Mouse (Mus musculus): ENCODE results near the gene Trmt13. TPM values are rescaled to one million over a fixed set of nuclear protein-coding genes. Genes with fewer than 3 reads are reported as not detected.
"Not testable (repeated sequence)": the region's sequence is repeated elsewhere in the genome, so short reads cannot be mapped to it uniquely, and the experiment has no call there.

Gene Trmt13
- polyA plus RNA-seq, 1 experiment from 2014 or later = 29.3 TPM

DNA sequence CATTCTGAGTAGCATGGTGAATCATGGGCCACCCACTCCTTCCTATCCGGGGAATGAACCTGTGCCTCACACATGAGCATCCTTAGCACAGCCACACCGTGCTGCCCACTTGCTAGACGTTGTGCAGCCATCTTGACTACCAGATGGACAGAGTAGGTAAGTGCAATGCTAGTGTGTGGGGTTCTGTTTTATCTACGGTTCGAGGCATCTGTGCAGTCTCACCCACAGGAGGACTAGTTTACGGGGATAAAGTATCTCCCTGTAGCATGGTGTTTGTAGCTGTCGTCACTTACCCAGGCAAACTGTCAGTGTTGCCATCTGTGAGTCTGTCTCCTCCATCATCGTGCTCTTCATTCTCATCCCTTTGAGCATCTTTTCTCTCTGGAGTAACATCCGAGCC lies 32.2 kb downstream of the Trmt13 start:
- H3K27ac ChIP-seq (ENCODE audit: low read length) = no peak overlapping the region
- H3K36me3 ChIP-seq (ENCODE audit: control insufficient read depth, insufficient read depth, low read length) = peaks cover 15% of the 10 kb centered on the region
- H3K4me2 ChIP-seq (ENCODE audit: low read length) = no peak overlapping the region
- H3K9me3 ChIP-seq (replicated peaks; ENCODE audit: control insufficient read depth, low read length, poor library complexity, severe bottlenecking) = no peaks in the 10 kb centered on the region
- WGBS = 99% methylated on average over 9 of the region's 9 CpGs
- H3K4me3 ChIP-seq (ENCODE audit: low read depth, low read length) = no peak overlapping the region
- H3K4me1 ChIP-seq (ENCODE audit: control insufficient read depth, insufficient read depth, low read length) = no peaks in the 10 kb centered on the region
- no peaks in the 10 kb centered on the region for H3K27me3 ChIP-seq (ENCODE audit: control insufficient read depth, insufficient read depth, low read depth, low read length)
- no peak overlapping the region for H3K9ac ChIP-seq (ENCODE audit: low read depth, low read length)
- ATAC-seq = no peak

DNA sequence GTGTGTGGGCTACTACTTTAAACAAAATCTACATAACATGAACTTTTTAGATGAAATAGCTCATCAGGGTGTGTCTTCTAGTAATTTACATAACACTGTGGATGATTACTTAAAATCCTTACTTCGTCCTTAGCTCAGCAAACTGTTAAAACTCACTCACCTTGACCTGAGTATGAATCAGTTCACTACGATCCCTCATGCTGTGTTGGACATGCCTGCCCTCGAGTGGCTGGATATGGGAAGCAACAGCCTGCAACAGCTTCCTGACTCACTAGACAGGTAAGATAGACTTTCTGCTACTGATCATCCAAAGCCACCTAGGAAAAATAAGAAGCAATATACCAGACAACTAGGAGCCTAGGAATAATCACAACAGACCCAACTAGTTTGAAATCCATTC lies 37.1 kb downstream of the Trmt13 start:
- Histone ChIP-seq H3K9ac (ENCODE audit: low read depth, low read length) (no peak overlapping the region), H3K36me3 (ENCODE audit: control insufficient read depth, insufficient read depth, low read length) (peaks cover 3% of the 10 kb centered on the region), H3K27ac (ENCODE audit: low read length) (no peak overlapping the region), H3K27me3 (ENCODE audit: control insufficient read depth, insufficient read depth, low read depth, low read length) (no peaks in the 10 kb centered on the region), H3K4me3 (ENCODE audit: low read depth, low read length) (no peak overlapping the region), H3K4me1 (ENCODE audit: control insufficient read depth, insufficient read depth, low read length) (no peaks in the 10 kb centered on the region), H3K9me3 (replicated peaks; ENCODE audit: control insufficient read depth, low read length, poor library complexity, severe bottlenecking) (no peaks in the 10 kb centered on the region), H3K4me2 (ENCODE audit: low read length) (no peak overlapping the region)
- ATAC-seq = no peak
- WGBS = 62% methylated on average over 3 of the region's 3 CpGs

DNA sequence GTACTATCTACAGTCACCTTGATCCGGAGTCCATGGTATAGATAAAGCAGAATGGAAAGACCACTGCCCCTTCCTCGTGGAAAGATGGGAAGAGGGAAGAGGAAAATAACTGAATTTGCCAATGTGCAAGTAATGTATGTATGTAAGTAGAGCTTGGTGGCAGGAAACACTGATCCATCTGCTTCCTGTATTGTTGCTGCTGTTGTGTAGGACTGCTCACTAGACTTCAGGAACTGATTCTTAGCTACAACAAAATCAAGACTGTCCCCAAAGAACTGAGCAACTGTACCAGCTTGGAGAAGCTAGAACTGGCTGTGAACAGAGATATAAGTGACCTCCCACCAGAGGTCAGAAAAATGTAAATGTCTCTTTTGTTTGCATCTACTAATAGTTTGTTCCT lies 43.8 kb downstream of the Trmt13 start:
- Histone ChIP-seq H3K27me3 (ENCODE audit: control insufficient read depth, insufficient read depth, low read depth, low read length) (no peaks in the 10 kb centered on the region), H3K4me2 (ENCODE audit: low read length) (no peak overlapping the region), H3K9ac (ENCODE audit: low read depth, low read length) (no peak overlapping the region), H3K4me1 (ENCODE audit: control insufficient read depth, insufficient read depth, low read length) (no peaks in the 10 kb centered on the region), H3K36me3 (ENCODE audit: control insufficient read depth, insufficient read depth, low read length) (no peaks in the 10 kb centered on the region), H3K27ac (ENCODE audit: low read length) (no peak overlapping the region), H3K9me3 (replicated peaks; ENCODE audit: control insufficient read depth, low read length, poor library complexity, severe bottlenecking) (no peaks in the 10 kb centered on the region), H3K4me3 (ENCODE audit: low read depth, low read length) (no peak overlapping the region)
- no peak for ATAC-seq
- WGBS = 84% methylated on average over 2 of the region's 2 CpGs

DNA sequence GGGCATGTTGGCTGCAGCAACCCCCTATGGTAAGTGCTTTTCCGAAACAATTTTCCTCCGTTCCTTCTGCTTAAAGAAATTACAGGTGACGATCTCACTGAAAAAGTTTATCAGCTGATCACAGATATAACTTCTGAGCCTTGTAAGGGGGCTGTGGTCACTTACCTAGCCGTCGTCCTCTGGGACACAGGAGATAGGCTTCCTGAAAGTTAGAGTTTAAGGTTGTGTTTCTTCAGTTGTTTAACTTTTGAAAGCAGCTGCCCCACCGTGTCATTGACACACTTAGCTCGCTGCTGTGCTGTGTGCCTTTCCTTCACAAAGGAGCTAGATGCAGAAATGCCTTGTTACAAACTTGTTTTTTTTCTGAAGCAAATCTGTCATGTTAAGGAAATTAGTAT lies 51.3 kb downstream of the Trmt13 start:
- no peaks in the 10 kb centered on the region for H3K4me1 ChIP-seq (ENCODE audit: control insufficient read depth, insufficient read depth, low read length)
- no peak overlapping the region for H3K4me3 ChIP-seq (ENCODE audit: low read depth, low read length)
- WGBS = 82% methylated on average over 7 of the region's 7 CpGs
- H3K36me3 ChIP-seq (ENCODE audit: control insufficient read depth, insufficient read depth, low read length) = no peaks in the 10 kb centered on the region
- no peak for ATAC-seq
- H3K9me3 ChIP-seq (replicated peaks; ENCODE audit: control insufficient read depth, low read length, poor library complexity, severe bottlenecking) = no peaks in the 10 kb centered on the region
- no peaks in the 10 kb centered on the region for H3K27me3 ChIP-seq (ENCODE audit: control insufficient read depth, insufficient read depth, low read depth, low read length)
- no peak overlapping the region for H3K9ac ChIP-seq (ENCODE audit: low read depth, low read length)
- no peak overlapping the region for H3K27ac ChIP-seq (ENCODE audit: low read length)
- no peak overlapping the region for H3K4me2 ChIP-seq (ENCODE audit: low read length)

DNA sequence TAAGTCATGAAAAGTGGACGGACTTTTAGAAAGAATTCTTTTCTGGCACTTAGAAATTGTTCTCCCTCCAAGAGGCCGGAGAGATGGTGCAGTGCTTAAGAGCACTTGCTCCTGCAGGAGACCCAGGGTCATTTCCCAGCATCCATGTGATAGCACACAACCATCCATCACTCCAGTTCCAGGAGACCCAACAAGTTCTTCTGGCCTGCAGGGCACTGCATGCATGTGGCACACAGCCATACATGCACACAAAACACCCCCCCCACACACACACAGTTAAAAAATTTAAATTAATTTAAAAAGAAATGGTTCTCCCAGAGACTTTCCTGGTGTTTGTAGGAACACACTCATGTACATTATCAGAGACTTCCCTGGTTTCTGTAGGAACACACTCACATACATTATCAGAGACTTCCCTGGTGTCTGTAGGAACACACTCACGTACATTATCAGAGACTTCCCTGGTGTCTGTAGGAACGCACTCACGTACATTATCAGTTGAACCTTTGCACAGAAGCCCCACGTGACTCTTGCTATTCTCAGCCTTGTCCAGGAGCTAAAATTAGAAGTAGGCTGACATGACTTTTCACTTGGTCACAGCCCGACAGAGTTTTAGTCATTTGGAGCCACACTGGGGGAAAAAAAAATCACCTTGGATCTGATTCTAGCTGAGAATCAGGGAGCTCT lies 51.8 kb downstream of the Trmt13 start, which contains the start of gene Lrrc39:
Gene Lrrc39, plus strand, starts transcription at position 566 of the 687 bp plus-strand sequence.
- Histone ChIP-seq H3K9me3 (replicated peaks; ENCODE audit: control insufficient read depth, low read length, poor library complexity, severe bottlenecking) (no peaks in the 10 kb centered on the region), H3K36me3 (ENCODE audit: control insufficient read depth, insufficient read depth, low read length) (no peaks in the 10 kb centered on the region), H3K9ac (ENCODE audit: low read depth, low read length) (no peak within 1 kb of the TSS), H3K27ac (ENCODE audit: low read length) (no peak within 1 kb of the TSS), H3K4me1 (ENCODE audit: control insufficient read depth, insufficient read depth, low read length) (no peaks in the 10 kb centered on the region), H3K27me3 (ENCODE audit: control insufficient read depth, insufficient read depth, low read depth, low read length) (no peaks in the 10 kb centered on the region), H3K4me2 (ENCODE audit: low read length) (no peak within 1 kb of the TSS), H3K4me3 (ENCODE audit: low read depth, low read length) (no peak within 1 kb of the TSS)
- no peak for ATAC-seq
- WGBS = 89% methylated on average over 7 of the region's 7 CpGs

DNA sequence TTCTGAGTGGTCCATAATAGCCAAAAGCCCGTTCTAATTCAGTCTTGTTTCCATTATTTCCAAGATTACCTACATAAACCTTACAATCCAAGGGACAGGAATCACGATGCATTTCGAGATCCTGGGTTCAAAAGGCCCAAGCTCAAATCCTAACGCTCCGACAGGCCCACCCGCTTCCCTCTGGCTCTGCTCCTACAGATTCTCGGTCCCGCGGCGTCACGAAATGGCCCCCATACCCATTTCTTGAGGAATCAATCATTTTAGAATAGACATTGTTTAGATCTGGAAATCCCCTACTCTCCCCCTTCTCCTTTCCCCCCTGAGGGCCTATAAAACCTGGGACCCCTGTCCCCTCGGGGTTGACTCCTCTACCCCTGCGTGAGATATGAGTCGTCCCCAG lies 53.1 kb downstream of the Trmt13 start:
- H3K4me2 ChIP-seq (ENCODE audit: low read length); ATAC-seq; H3K4me3 ChIP-seq (ENCODE audit: low read depth, low read length); H3K9me3 ChIP-seq (replicated peaks; ENCODE audit: control insufficient read depth, low read length, poor library complexity, severe bottlenecking); H3K27ac ChIP-seq (ENCODE audit: low read length); H3K27me3 ChIP-seq (ENCODE audit: control insufficient read depth, insufficient read depth, low read depth, low read length); H3K36me3 ChIP-seq (ENCODE audit: control insufficient read depth, insufficient read depth, low read length); H3K4me1 ChIP-seq (ENCODE audit: control insufficient read depth, insufficient read depth, low read length); H3K9ac ChIP-seq (ENCODE audit: low read depth, low read length): not testable (repeated sequence)
- WGBS = 98% methylated on average over 13 of the region's 14 CpGs

DNA sequence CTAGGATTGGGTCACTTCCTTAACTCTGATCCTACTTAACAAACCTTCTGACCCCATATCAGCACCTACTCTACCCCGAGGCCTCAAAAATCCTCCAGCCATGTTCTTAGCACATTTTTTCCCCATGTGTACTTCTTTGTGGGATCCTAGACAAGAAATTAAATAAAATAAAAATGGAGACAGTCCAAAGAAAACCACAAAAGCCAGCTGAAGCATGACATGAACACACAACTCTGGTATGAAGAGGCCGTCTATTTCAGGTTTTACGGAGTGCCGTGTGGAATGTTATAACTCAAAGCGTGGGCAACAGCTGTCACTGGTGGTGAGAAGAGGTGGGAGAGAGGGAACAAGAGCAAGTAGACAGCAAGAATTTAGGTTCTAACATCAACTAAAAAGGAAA lies 63.0 kb downstream of the Trmt13 start:
- no peaks in the 10 kb centered on the region for H3K27me3 ChIP-seq (ENCODE audit: control insufficient read depth, insufficient read depth, low read depth, low read length)
- no peak overlapping the region for H3K4me2 ChIP-seq (ENCODE audit: low read length)
- 0 out of 2 replicates have a peak, but pooled peaks cover 2% of the 10 kb centered on the region for H3K36me3 ChIP-seq (ENCODE audit: control insufficient read depth, insufficient read depth, low read length)
- 96% methylated on average over 5 of the region's 5 CpGs for WGBS
- no peak for ATAC-seq
- no peaks in the 10 kb centered on the region for H3K9me3 ChIP-seq (replicated peaks; ENCODE audit: control insufficient read depth, low read length, poor library complexity, severe bottlenecking)
- H3K27ac ChIP-seq (ENCODE audit: low read length) = no peak overlapping the region
- H3K9ac ChIP-seq (ENCODE audit: low read depth, low read length) = no peak overlapping the region
- H3K4me1 ChIP-seq (ENCODE audit: control insufficient read depth, insufficient read depth, low read length) = no peaks in the 10 kb centered on the region
- no peak overlapping the region for H3K4me3 ChIP-seq (ENCODE audit: low read depth, low read length)

DNA sequence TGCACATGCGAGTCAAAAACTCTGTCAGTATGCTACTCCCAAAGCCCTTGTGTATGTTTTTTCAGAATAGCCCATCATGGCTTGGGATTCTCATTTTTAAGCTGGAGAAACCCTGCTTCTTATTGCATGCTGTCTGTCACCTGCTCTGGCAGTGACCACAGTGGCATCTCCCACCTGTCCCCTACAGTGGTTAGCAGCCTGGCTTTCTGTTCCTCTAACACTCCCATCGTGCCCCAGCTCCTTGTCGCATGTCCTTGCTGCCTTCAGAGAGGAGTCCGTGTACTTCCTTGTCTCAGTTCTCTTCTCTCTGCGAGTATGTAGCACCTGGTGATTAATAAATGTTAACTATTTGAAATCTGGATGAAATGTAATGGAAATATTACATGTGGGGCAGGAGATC lies 67.0 kb downstream of the Trmt13 start:
- no peak for ATAC-seq
- 95% methylated on average over 5 of the region's 5 CpGs for WGBS

DNA sequence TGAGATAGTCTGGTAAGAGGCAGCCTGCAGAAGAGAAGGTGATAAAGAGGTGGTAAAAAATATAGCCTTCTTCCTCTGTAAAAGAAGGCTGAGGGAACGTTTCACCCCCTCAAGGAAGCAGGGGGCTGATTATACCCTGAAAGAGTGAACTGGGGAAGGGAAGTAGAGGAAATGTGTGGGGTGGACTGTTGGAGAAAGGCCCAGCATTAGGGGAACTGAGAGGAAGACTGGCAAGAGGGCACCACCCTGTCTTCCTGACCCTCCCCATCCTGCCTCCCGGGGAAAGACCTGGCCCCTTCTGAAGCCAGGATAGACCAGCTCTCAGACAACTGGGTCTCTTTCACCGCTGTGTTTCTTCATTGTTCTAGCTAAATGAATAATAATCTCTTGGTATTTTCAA lies 71.9 kb downstream of the Trmt13 start:
- no peak overlapping the region for H3K4me2 ChIP-seq (ENCODE audit: low read length)
- H3K36me3 ChIP-seq (ENCODE audit: control insufficient read depth, insufficient read depth, low read length) = peaks cover 10% of the 10 kb centered on the region
- no peaks in the 10 kb centered on the region for H3K4me1 ChIP-seq (ENCODE audit: control insufficient read depth, insufficient read depth, low read length)
- H3K9ac ChIP-seq (ENCODE audit: low read depth, low read length) = no peak overlapping the region
- H3K4me3 ChIP-seq (ENCODE audit: low read depth, low read length) = no peak overlapping the region
- H3K9me3 ChIP-seq (replicated peaks; ENCODE audit: control insufficient read depth, low read length, poor library complexity, severe bottlenecking) = no peaks in the 10 kb centered on the region
- WGBS = 89% methylated on average over 3 of the region's 3 CpGs
- H3K27ac ChIP-seq (ENCODE audit: low read length) = no peak overlapping the region
- ATAC-seq = no peak
- H3K27me3 ChIP-seq (ENCODE audit: control insufficient read depth, insufficient read depth, low read depth, low read length) = no peaks in the 10 kb centered on the region

More for the DNA sequence above, 67.0 kb downstream of the Trmt13 start:
- Histone ChIP-seq H3K9ac (ENCODE audit: low read depth, low read length) (no peak overlapping the region), H3K4me3 (ENCODE audit: low read depth, low read length) (no peak overlapping the region), H3K4me1 (ENCODE audit: control insufficient read depth, insufficient read depth, low read length) (no peaks in the 10 kb centered on the region), H3K9me3 (replicated peaks; ENCODE audit: control insufficient read depth, low read length, poor library complexity, severe bottlenecking) (no peaks in the 10 kb centered on the region), H3K27ac (ENCODE audit: low read length) (no peak overlapping the region), H3K36me3 (ENCODE audit: control insufficient read depth, insufficient read depth, low read length) (0 out of 2 replicates have a peak, but pooled peaks cover 2% of the 10 kb centered on the region), H3K4me2 (ENCODE audit: low read length) (no peak overlapping the region), H3K27me3 (ENCODE audit: control insufficient read depth, insufficient read depth, low read depth, low read length) (no peaks in the 10 kb centered on the region)

All from midbrain, embryonic 16.5 days (tissue).